Mouse (Mus musculus) intestine, embryonic 14.5 days (tissue): ENCODE results near the gene Matk. TPM values are rescaled to one million over a fixed set of nuclear protein-coding genes. Genes with fewer than 3 reads are reported as not detected.
A peak's percentile ranks its signal among the peaks of the same experiment; 100 is the strongest.

Source experiments
- ATAC-seq: fragments of 200-750 bp; cut with Nextera tagmentation; replicated peaks from 2 replicates; pipeline ENCODE4 v1.8.0; 2017; ENCODE audit warnings: low read depth, moderate number of reproducible peaks, moderate TSS enrichment, moderate library complexity; ENCODE audit not compliant: low FRiP score, low TSS enrichment
- DNase-seq: peaks from one replicate; pipeline ENCODE4 v3.0.0-alpha.2; 2018; ENCODE audit warnings: low spot score
- H3K27ac ChIP-seq: fragments of 300-500 bp; sonication (generic); 2 replicates; pipeline ENCODE4 v1.5.1; 2014; ENCODE audit warnings: low read depth, mild to moderate bottlenecking, control low read depth
- H3K27me3 ChIP-seq: fragments of 300-500 bp; sonication (generic); replicated peaks from 2 replicates; pipeline ENCODE4 v1.6.1; 2014; ENCODE audit warnings: low read length, control low read depth; ENCODE audit not compliant: control insufficient read depth, insufficient read depth
- H3K36me3 ChIP-seq: fragments of 300-500 bp; sonication (generic); 2 replicates; pipeline ENCODE4 v1.6.1; 2014; ENCODE audit warnings: low read length, control low read depth; ENCODE audit not compliant: control insufficient read depth, insufficient read depth
- H3K4me1 ChIP-seq: fragments of 300-500 bp; sonication (generic); replicated peaks from 2 replicates; pipeline ENCODE4 v1.6.1; 2014; ENCODE audit warnings: low read length, control low read depth, mixed read lengths; ENCODE audit not compliant: control insufficient read depth, insufficient read depth
- H3K4me2 ChIP-seq: fragments of 300-500 bp; sonication (generic); 2 replicates; pipeline ENCODE4 v1.6.1; 2014; ENCODE audit warnings: low read length
- H3K4me3 ChIP-seq: fragments of 300-500 bp; sonication (generic); 2 replicates; pipeline ENCODE4 v1.5.1; 2014; ENCODE audit warnings: low read depth, low read length, control low read depth, mixed read lengths
- H3K9ac ChIP-seq: fragments of 300-500 bp; sonication (generic); 2 replicates; pipeline ENCODE4 v1.6.1; 2014; ENCODE audit warnings: mild to moderate bottlenecking, low read length
- H3K9me3 ChIP-seq: fragments of 300-500 bp; sonication (generic); 2 replicates; pipeline ENCODE4 v1.6.1; 2016; ENCODE audit warnings: low read length, control low read depth; ENCODE audit not compliant: control insufficient read depth
- WGBS: fragments of 180-500 bp; shearing (Covaris S2); extraction: QIAGEN DNeasy Blood & Tissue Kit; methylation state at CpG from one replicate; pipeline ENCODE4 v1.1.7; 2014; 5-methylcytosine and 5-hydroxymethylcytosine counted together
- polyA plus RNA-seq: library from polyadenylated mRNA; unstranded; fragments of >200 nt; fragmentation: Nextera tagmentation; extraction: Ambion mirVana; gene quantifications from 2 replicates; pipeline ENCODE4 v1.2.1, GENCODE M21; 2014

Matk gene
- polyA plus RNA-seq, 1 experiment from 2014 or later: 2.5 TPM

DNA sequence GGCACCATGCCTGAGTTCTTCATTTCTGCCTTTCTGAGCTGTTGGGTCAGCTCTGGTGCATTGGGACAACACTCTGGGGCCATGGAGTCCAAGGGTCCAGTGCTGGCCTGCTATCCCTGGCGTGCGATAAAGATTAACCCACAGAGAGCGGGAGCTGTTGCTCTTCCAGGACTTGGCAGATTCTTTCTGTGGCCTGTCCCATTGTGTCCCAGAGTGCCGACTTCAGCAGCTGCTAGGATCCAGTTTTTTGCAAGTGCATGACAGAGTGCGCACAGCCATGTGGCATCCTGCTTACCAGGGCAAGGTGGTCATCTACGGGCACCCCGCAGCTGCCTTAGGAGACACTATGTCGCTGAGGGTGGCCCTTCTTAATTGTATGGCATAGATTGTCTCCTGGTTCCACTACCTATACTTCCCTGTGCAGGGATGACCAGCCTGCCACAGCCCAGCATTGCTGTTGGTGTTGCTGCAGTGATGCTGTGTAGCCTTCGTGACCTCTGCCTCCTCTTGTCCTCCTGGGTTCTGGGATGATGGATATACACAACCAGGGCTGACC, 47.7 kb downstream of the Matk start:
- H3K9ac ChIP-seq: no peak overlapping the region
- DNase-seq (no peak), ATAC-seq (no peak)
- H3K36me3 ChIP-seq: no peaks in the 10 kb centered on the region
- no peaks in the 10 kb centered on the region for H3K27me3 ChIP-seq
- no peaks in the 10 kb centered on the region for H3K9me3 ChIP-seq
- H3K4me1 ChIP-seq: peaks cover 35% of the 10 kb centered on the region
- WGBS: 74% methylated on average over 9 of the region's 9 CpGs
- H3K4me2 ChIP-seq: no peak overlapping the region
- 0 out of 2 replicates have a peak overlapping the region, but pooled peaks have one; percentile 27 for H3K27ac ChIP-seq
- H3K4me3 ChIP-seq: no peak overlapping the region

DNA sequence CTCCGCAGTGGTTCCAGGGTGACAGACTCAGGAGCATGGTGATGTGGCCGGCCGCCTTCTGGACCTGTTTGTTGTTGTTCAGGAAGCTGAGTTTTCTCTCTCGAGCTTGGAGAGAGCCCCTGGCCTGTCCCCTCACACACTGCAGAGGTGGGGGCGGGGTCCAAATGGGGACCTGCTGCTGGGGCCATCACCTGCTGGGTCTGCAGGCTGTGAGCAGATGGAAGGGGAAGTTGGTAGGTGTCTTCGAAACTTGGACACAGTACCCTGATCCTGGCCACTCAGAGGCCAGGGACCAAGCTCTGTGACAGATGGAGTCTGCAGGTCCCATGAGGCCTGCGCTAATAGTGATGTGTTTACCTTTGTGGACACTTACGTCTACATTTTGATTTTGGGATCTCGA, 48.6 kb downstream of the Matk start:
- H3K27me3 ChIP-seq: no peaks in the 10 kb centered on the region
- H3K4me1 ChIP-seq: peaks cover 35% of the 10 kb centered on the region
- H3K4me3 ChIP-seq: no peak overlapping the region
- no peak overlapping the region for H3K4me2 ChIP-seq
- DNase-seq (no peak), ATAC-seq (no peak)
- H3K9me3 ChIP-seq: no peaks in the 10 kb centered on the region
- peaks cover 8% of the 10 kb centered on the region for H3K36me3 ChIP-seq
- no peak overlapping the region for H3K27ac ChIP-seq
- H3K9ac ChIP-seq: no peak overlapping the region
- WGBS: 74% methylated on average over 9 of the region's 9 CpGs

DNA sequence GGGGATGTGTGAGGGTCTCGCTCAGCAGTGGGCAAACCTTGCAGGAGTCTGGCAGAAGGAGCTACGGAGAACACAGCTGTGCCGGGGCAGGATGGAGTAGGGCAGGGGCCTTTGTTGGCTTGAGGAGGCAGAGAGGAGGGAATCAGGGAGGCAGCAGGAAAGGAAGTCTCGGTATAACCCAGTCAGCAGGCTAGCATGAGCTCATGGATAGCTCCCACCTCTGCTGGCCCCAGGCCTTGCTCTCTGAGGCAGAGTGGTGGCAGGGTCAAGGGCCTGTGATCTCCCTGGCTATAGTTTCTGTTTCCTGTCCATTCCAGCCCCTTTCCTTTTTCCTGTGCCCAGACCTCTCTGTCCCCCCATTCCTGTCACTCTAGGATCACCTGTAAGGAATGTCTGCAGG, 49.6 kb downstream of the Matk start:
- WGBS: 64% methylated on average over 4 of the region's 4 CpGs
- no peak overlapping the region for H3K9ac ChIP-seq
- no peak for DNase-seq
- peaks cover 18% of the 10 kb centered on the region for H3K36me3 ChIP-seq
- H3K27ac ChIP-seq: no peak overlapping the region
- ATAC-seq: no peak
- H3K4me1 ChIP-seq: peaks cover 35% of the 10 kb centered on the region
- no peak overlapping the region for H3K4me3 ChIP-seq
- no peaks in the 10 kb centered on the region for H3K27me3 ChIP-seq
- no peaks in the 10 kb centered on the region for H3K9me3 ChIP-seq
- no peak overlapping the region for H3K4me2 ChIP-seq

DNA sequence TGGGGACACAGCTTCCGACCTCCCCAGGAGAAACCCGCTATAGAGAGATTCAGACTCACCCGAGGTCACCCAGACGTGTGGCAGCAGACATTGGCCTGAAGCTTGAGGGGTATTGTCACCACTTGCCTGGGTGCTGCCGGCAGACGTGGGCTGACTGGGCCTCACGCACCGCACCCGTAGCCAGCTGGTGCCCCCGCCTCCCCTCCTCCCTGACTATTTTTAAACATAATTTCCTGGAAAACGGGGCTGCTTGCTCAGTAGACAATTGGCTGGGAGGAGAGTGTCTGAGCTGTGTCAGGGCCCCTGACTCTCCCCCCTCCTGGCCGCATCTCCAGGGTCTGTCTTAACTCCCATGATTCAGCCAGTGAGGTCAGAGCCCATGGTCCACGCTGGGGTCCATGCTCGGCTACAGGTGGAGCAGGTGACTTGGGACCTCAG, 50.1 kb downstream of the Matk start:
- ATAC-seq: no peak; the same call in 1 of the 2 replicates
- no peak overlapping the region for H3K4me2 ChIP-seq
- peaks cover 23% of the 10 kb centered on the region for H3K36me3 ChIP-seq
- no peak overlapping the region for H3K4me3 ChIP-seq
- 39% methylated on average over 14 of the region's 14 CpGs for WGBS
- no peak overlapping the region for H3K9ac ChIP-seq
- peak overlapping the region; percentile 24; the same call in 1 of the 2 replicates for H3K27ac ChIP-seq
- H3K4me1 ChIP-seq: peaks cover 31% of the 10 kb centered on the region
- no peaks in the 10 kb centered on the region for H3K27me3 ChIP-seq
- DNase-seq: no peak
- no peaks in the 10 kb centered on the region for H3K9me3 ChIP-seq

DNA sequence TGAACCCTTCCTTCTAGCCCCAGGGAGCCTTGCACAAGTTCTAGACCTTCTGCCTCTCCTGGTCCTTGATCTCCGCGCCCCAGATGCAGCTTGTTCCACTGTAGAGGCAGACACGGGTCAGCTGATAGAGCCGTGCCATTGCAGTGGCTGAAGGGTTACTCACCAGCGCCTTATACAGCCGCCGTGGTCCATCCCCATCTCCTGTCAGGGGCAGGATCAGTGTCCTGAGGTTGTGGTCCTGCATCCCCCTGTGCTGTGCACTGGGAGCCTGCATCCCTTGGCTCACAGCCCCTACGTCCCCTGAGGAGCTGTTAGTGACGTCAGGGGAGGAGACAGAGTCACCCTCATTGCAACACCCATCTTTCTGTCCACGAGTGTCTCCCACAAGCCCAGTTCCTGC, 50.5 kb downstream of the Matk start:
- DNase-seq (no peak), ATAC-seq (no peak)
- Histone ChIP-seq H3K4me3 (no peak overlapping the region), H3K4me2 (no peak overlapping the region), H3K27ac (peak overlapping the region; percentile 24; the same call in 1 of the 2 replicates), H3K27me3 (no peaks in the 10 kb centered on the region), H3K9me3 (no peaks in the 10 kb centered on the region), H3K4me1 (peaks cover 28% of the 10 kb centered on the region), H3K9ac (no peak overlapping the region), H3K36me3 (peaks cover 27% of the 10 kb centered on the region)
- whole genome bisulfite sequencing: 64% methylated on average over 10 of the region's 10 CpGs

DNA sequence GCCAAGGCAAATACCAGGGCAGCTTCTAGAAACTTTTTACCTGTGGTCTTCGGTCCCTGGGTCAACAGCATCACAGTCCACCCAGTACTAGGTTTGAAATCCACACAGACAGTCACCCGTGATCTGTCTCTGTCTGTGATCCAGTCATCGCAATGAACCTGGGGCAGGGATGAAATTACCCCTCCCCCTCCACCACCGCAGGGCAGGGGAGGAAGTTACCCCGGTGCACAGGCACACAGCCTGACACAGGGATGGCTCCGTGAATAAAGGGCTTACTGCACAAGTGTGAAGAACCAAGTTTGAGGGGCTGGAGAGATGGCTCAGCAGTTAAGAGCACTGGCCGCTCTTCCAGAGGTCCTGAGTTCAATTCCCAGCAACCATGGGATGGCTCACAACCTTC, 51.0 kb downstream of the Matk start:
- H3K27me3 ChIP-seq: no peaks in the 10 kb centered on the region
- H3K4me2 ChIP-seq: no peak overlapping the region
- peaks cover 31% of the 10 kb centered on the region for H3K36me3 ChIP-seq
- ATAC-seq: no peak
- whole genome bisulfite sequencing: 70% methylated on average over 7 of the region's 7 CpGs
- no peak overlapping the region for H3K9ac ChIP-seq
- no peak overlapping the region for H3K4me3 ChIP-seq
- no peak overlapping the region for H3K27ac ChIP-seq
- H3K4me1 ChIP-seq: peaks cover 28% of the 10 kb centered on the region
- H3K9me3 ChIP-seq: no peaks in the 10 kb centered on the region
- no peak for DNase-seq

DNA sequence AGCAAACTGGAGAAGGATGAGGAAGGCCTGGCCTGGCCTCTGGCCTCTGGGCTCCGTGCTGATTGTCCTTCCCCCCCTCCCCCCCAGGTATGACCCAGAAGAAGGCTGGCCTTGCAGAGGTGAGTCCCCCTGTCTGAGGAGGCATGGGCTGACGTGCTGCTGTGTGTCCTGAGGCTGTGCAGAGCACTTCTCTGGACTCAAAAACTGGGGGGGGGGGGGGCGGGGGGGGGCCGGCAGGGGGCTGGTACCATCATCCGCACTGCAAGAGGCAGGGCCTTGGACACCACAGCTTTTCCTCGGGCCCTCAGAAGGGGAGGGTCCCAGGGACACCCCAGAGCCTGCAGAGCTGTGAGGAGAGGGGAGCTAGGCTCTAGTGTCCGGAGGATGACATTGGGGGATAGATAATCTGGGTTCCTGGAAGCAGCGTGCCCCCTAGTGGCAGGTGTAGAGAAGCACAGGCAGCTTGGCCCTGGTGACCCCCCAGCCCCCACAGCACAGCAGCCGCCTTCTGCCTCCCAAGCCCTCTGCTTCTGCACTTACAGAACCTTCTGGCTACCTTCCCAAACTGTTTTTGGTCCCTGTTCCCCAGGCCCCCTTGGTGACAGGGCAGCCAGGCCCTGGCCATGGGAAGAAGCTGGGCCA, 52.0 kb downstream of the Matk start:
- DNase-seq (no peak), ATAC-seq (no peak)
- H3K36me3 ChIP-seq: peaks cover 41% of the 10 kb centered on the region
- H3K27me3 ChIP-seq: no peaks in the 10 kb centered on the region
- no peak overlapping the region for H3K4me3 ChIP-seq
- no peak overlapping the region for H3K9ac ChIP-seq
- H3K9me3 ChIP-seq: no peaks in the 10 kb centered on the region
- WGBS: 34% methylated on average over 8 of the region's 9 CpGs
- peaks cover 20% of the 10 kb centered on the region for H3K4me1 ChIP-seq
- H3K27ac ChIP-seq: no peak overlapping the region
- no peak overlapping the region for H3K4me2 ChIP-seq

DNA sequence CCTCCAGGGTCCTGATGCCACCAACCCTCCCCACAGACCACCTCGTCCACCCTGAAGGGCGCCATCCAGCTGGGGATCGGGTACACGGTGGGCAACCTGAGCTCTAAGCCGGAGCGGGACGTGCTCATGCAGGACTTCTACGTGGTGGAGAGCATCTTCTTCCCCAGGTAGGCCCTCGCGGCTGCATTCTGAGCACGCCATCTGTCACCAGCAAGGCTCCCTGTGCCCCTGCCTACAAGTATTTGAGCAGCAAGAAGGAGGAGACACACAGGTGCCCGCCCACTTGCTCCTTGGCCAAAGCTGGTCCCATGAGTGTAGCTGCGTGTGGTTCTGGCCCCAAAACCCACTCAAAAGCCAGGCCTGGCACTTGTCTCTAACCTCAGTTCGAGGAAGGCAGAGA, 52.9 kb downstream of the Matk start:
- H3K4me2 ChIP-seq: no peak overlapping the region
- peaks cover 50% of the 10 kb centered on the region for H3K36me3 ChIP-seq
- DNase-seq (no peak), ATAC-seq (no peak)
- H3K9me3 ChIP-seq: no peaks in the 10 kb centered on the region
- no peak overlapping the region for H3K4me3 ChIP-seq
- 96% methylated on average over 14 of the region's 14 CpGs for WGBS
- peaks cover 17% of the 10 kb centered on the region for H3K4me1 ChIP-seq
- no peak overlapping the region for H3K9ac ChIP-seq
- H3K27me3 ChIP-seq: no peaks in the 10 kb centered on the region
- no peak overlapping the region for H3K27ac ChIP-seq

DNA sequence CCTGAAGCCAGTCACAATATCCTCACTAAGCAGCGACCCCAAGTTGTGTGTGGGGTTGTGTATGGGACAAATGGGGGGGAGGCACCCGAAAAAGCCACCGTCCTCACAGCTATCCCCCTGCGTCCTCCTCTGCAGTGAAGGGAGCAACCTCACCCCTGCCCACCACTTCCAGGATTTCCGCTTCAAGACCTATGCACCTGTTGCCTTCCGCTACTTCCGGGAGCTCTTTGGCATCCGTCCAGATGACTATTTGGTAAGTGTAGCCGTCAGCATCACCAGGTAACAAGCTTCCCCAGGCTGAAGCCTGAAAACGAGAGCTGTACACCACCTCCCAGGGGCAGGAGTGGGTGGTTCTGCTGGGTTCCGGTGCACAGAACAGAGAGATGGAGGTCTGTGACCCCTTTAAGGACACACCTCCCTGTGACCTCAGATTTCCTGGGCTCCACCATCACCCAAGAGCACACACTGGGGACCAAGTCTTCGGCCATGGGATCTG, 53.5 kb downstream of the Matk start:
- Histone ChIP-seq H3K27ac (no peak overlapping the region), H3K9ac (no peak overlapping the region), H3K27me3 (no peaks in the 10 kb centered on the region), H3K9me3 (no peaks in the 10 kb centered on the region), H3K4me2 (no peak overlapping the region), H3K4me3 (no peak overlapping the region), H3K36me3 (peaks cover 56% of the 10 kb centered on the region), H3K4me1 (peaks cover 17% of the 10 kb centered on the region)
- WGBS: 94% methylated on average over 12 of the region's 12 CpGs
- no peak for ATAC-seq
- no peak for DNase-seq
